Mouse (Mus musculus) megakaryocyte, embryonic 14.5 days (primary cell): ENCODE measurements at regions not wholly inside any gene's neighbourhood (a gene's known extent, or its start where the extent isn't known, plus 50 kb on each side); places are given as distances from the start of the nearest gene placed in this dataset.

Experiments
- H3K27me3 ChIP-seq: replicated peaks from 2 replicates; pipeline ENCODE3; 2012; ENCODE audit warnings: inconsistent platforms
- H3K36me3 ChIP-seq: replicated peaks from 2 replicates; pipeline ENCODE3; 2012; ENCODE audit warnings: low read length, inconsistent platforms, mixed read lengths
- H3K4me1 ChIP-seq: 2 replicates; pipeline ENCODE4 v1.6.1; 2012; ENCODE audit warnings: inconsistent platforms
- H3K4me3 ChIP-seq: replicated peaks from 2 replicates; pipeline ENCODE3; 2012; ENCODE audit warnings: moderate library complexity, mild to moderate bottlenecking, inconsistent platforms
- H3K9me3 ChIP-seq: 2 replicates; pipeline ENCODE4 v1.6.1; 2012; ENCODE audit warnings: inconsistent platforms
- FLI1 ChIP-seq: IDR thresholded peaks from 2 replicates; pipeline ENCODE4 v1.6.1; 2012; ENCODE audit warnings: low read length, inconsistent platforms, mixed read lengths
- GATA1 ChIP-seq: IDR thresholded peaks from 3 replicates; pipeline ENCODE4 v1.6.1; 2012; ENCODE audit warnings: mixed read lengths, low read length, inconsistent platforms, borderline replicate concordance

DNA sequence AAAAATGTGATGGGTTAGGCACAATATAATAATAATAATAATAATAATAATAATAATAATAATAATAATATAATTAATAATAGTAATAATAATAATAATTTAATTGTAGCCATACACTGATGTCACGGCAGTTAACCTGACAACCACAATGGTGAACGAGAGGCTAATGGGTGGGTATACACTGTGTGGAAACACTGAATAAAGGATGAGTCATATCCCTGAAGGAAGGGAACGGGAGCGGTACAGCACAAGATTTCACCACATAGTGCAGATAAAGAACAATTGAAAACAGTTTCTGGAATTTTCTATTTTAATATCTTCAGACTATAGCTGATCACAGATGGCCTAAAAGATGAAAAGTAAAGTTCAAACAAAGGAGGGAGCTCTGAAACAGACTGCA is 365.6 kb downstream of the Xylt1 start:
- H3K4me1 ChIP-seq: no peaks in the 10 kb centered on the region
- peaks cover 10% of the 10 kb centered on the region for H3K9me3 ChIP-seq
- H3K36me3 ChIP-seq: no peaks in the 10 kb centered on the region
- TF ChIP-seq FLI1: no peak
- TF ChIP-seq GATA1: no peak
- no peak overlapping the region for H3K4me3 ChIP-seq
- no peaks in the 10 kb centered on the region for H3K27me3 ChIP-seq

DNA sequence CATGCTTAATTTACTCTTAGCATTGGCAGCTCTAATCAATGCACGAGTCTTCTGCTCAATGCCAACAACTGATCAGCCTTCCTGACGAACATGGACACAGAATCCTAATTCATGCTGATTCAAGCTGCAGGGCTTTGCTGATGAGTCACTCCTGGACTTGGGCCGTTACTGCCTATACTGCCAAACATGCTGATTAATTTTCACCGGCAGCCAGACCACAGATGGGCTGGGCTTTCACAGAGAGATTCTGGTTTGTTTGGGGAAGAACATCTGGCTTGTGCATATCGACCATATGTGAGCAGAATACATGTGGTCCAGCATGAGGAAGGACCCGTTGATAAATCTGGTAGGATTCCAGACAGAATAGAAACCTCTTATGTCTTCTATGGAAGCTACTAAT is 358.9 kb downstream of the Xylt1 start:
- Histone ChIP-seq H3K4me3 (no peak overlapping the region), H3K4me1 (no peaks in the 10 kb centered on the region), H3K9me3 (peaks cover 10% of the 10 kb centered on the region), H3K36me3 (no peaks in the 10 kb centered on the region), H3K27me3 (no peaks in the 10 kb centered on the region)
- no peak for TF ChIP-seq FLI1

DNA sequence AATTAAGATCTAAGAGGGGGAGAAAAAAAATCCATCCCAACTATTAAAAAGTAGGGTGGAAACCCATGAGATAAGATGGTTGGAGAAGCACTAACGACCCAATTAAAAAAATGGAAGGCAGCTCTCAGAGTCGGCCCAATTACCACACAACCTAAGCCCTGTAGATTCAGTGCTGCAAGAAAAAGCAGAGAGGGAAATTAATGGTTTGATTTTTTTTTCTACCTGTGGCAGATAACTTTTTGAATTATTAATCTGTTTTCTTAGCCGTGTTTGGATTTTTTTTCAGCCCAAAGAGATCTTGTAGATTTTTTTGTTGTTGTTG is 354.9 kb downstream of the Xylt1 start:
- H3K4me3 ChIP-seq: no peak overlapping the region
- no peaks in the 10 kb centered on the region for H3K27me3 ChIP-seq
- peaks cover 5% of the 10 kb centered on the region; the same call in 1 of the 2 replicates for H3K9me3 ChIP-seq
- H3K4me1 ChIP-seq: no peaks in the 10 kb centered on the region
- no peaks in the 10 kb centered on the region for H3K36me3 ChIP-seq
- TF ChIP-seq GATA1 (no peak), FLI1 (no peak)

DNA sequence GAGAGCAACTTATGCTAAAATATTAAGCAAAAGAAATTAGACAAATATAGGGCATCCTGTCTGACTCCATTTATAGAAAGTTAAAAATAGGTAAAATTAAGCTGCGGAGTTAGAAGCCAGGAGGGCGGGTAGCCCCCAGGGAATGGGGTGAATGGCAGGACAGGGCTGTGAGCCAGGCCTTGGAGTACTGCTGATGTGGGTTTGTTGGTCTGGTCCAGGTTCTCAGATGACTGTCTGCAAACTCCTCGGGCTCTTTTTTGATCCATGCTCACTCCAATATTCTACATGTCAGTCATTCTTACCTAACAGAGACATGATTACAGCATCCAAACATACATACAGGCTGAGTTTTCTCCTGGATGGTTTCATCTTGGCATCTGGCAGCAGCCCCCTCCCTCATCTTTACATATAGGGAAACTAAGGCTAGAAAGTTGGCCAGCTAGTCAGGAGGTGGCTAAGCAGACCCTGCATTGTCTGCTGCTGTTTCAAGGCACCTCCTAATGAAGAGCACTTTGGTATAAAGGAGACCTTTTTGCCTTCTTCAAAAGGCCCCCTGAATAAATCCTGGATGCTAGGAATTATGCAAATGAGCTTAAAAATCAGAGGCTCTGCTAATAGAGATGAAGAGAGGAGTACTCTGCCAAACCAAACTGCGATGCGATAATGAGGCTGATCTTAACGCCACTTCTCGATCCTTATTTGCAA is 354.4 kb downstream of the Xylt1 start:
- no peaks in the 10 kb centered on the region for H3K27me3 ChIP-seq
- H3K4me3 ChIP-seq: no peak overlapping the region
- TF ChIP-seq FLI1 (no peak), GATA1 (no peak)
- H3K9me3 ChIP-seq: peaks cover 5% of the 10 kb centered on the region; the same call in 1 of the 2 replicates
- no peaks in the 10 kb centered on the region for H3K4me1 ChIP-seq
- no peaks in the 10 kb centered on the region for H3K36me3 ChIP-seq

DNA sequence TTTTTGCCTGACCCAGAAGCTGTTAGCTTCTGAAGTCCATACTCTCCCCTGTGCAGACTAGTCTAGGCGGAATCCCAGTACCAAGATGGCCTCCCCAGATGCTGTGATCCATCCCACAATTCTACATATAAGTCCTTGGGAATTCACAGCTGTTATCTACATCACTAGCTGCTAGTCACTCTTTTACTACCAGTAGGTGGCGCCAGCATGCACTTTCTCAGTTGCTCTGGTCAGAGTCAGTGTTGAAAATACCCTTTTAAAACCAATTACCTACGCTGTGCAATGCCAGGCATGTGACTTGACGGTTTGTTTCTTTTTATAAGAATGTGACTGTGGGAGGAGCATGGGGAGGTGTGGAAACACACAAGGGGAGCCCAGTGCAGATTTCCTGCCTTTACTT is 348.3 kb downstream of the Xylt1 start:
- Histone ChIP-seq H3K36me3 (no peaks in the 10 kb centered on the region), H3K9me3 (peaks cover 17% of the 10 kb centered on the region), H3K4me3 (no peak overlapping the region), H3K4me1 (no peaks in the 10 kb centered on the region), H3K27me3 (no peaks in the 10 kb centered on the region)
- TF ChIP-seq FLI1: no peak
- TF ChIP-seq GATA1: no peak
